Mouse (Mus musculus) lung, embryonic 14.5 days (tissue): Measurements from ENCODE around the gene Grwd1. TPM values are rescaled to one million over a fixed set of nuclear protein-coding genes. Genes with fewer than 3 reads are reported as not detected.

Source experiments
- ATAC-seq: fragments of 200-750 bp; cut with Nextera tagmentation; 2 replicates; pipeline ENCODE4 v1.8.0; 2017; ENCODE audit warnings: mild to moderate bottlenecking, moderate TSS enrichment, moderate library complexity; ENCODE audit not compliant: insufficient read depth
- DNase-seq: peaks from one replicate; pipeline ENCODE4 v3.0.0-alpha.2; 2015
- H3K27ac ChIP-seq: fragments of 300-500 bp; sonication (generic); 2 replicates; pipeline ENCODE4 v1.5.1; 2014; ENCODE audit warnings: low read depth, mild to moderate bottlenecking, moderate library complexity
- H3K27me3 ChIP-seq: fragments of 300-500 bp; sonication (generic); 2 replicates; pipeline ENCODE4 v1.6.1; 2014; ENCODE audit warnings: low read length, control low read depth; ENCODE audit not compliant: insufficient read depth
- H3K36me3 ChIP-seq: fragments of 300-500 bp; sonication (generic); 2 replicates; pipeline ENCODE4 v1.6.1; 2014; ENCODE audit warnings: control low read depth; ENCODE audit not compliant: insufficient read depth
- H3K4me1 ChIP-seq: fragments of 300-500 bp; sonication (generic); 2 replicates; pipeline ENCODE4 v1.6.1; 2014; ENCODE audit warnings: antibody characterized with exemption, control low read depth; ENCODE audit not compliant: insufficient read depth
- H3K4me2 ChIP-seq: fragments of 300-500 bp; sonication (generic); 2 replicates; pipeline ENCODE4 v1.6.1; 2014; ENCODE audit warnings: mild to moderate bottlenecking
- H3K4me3 ChIP-seq: fragments of 300-500 bp; sonication (generic); 2 replicates; pipeline ENCODE4 v1.5.1; 2014; ENCODE audit warnings: low read depth, low read length
- H3K9ac ChIP-seq: fragments of 300-500 bp; sonication (generic); 2 replicates; pipeline ENCODE4 v1.6.1; 2014
- H3K9me3 ChIP-seq: fragments of 300-500 bp; sonication (generic); 2 replicates; pipeline ENCODE4 v1.6.1; 2016; ENCODE audit warnings: low read depth, low read length, control low read depth
- CTCF ChIP-seq: IDR thresholded peaks from 2 replicates; pipeline ENCODE4 v1.5.1; 2016; ENCODE audit warnings: antibody characterized with exemption, low read depth
- WGBS: fragments of 180-500 bp; shearing (Covaris S2); extraction: QIAGEN DNeasy Blood & Tissue Kit; methylation state at CpG from one replicate; pipeline ENCODE4 v1.1.7; 2014; 5-methylcytosine and 5-hydroxymethylcytosine counted together
- polyA plus RNA-seq: library from polyadenylated mRNA; unstranded; fragments of >200 nt; fragmentation: Nextera tagmentation; extraction: Ambion mirVana; gene quantifications from 2 replicates; pipeline ENCODE4 v1.2.1, GENCODE M21; 2014

The Grwd1 gene
- polyA plus RNA-seq, 1 experiment from 2014 or later: 95.3 TPM

GRCm38 (mm10) chr7:45791756-45792490 is 38.8 kb downstream of the Grwd1 start:
- no peak overlapping the region for H3K9ac ChIP-seq
- DNase-seq: no peak
- no peak overlapping the region for H3K4me2 ChIP-seq
- H3K4me1 ChIP-seq: no peaks in the 10 kb centered on the region
- no peak for ATAC-seq
- 74% methylated on average over 17 of the region's 17 CpGs for WGBS
- no peaks in the 10 kb centered on the region for H3K9me3 ChIP-seq
- no peak overlapping the region for H3K4me3 ChIP-seq
- peaks cover 22% of the 10 kb centered on the region for H3K36me3 ChIP-seq
- peaks cover 3% of the 10 kb centered on the region; the same call in 1 of the 2 replicates for H3K27me3 ChIP-seq
- no peak overlapping the region for H3K27ac ChIP-seq
- no peak for TF ChIP-seq CTCF

- Histone ChIP-seq H3K27me3 (0 out of 2 replicates have a peak, but pooled peaks cover 7% of the 10 kb centered on the region), H3K27ac (no peak overlapping the region), H3K9ac (no peak overlapping the region), H3K4me2 (no peak overlapping the region), H3K4me1 (no peaks in the 10 kb centered on the region), H3K36me3 (peaks cover 22% of the 10 kb centered on the region), H3K4me3 (no peak overlapping the region), H3K9me3 (no peaks in the 10 kb centered on the region)
- TF ChIP-seq CTCF: no peak
- DNase-seq: no peak
- 55% methylated on average over 6 of the region's 6 CpGs for WGBS
- ATAC-seq: no peak
Measured at GRCm38 (mm10) chr7:45790721-45791120, 40.0 kb downstream of the Grwd1 start.

- H3K4me2 ChIP-seq: peak overlapping the region; percentile 92
- peaks cover 11% of the 10 kb centered on the region; the same call in 1 of the 2 replicates for H3K4me1 ChIP-seq
- ATAC-seq (no peak), DNase-seq (no peak)
- H3K9me3 ChIP-seq: no peaks in the 10 kb centered on the region
- H3K36me3 ChIP-seq: peaks cover 17% of the 10 kb centered on the region; the same call in 1 of the 2 replicates
- no peak for TF ChIP-seq CTCF
- 0 out of 2 replicates have a peak, but pooled peaks cover 7% of the 10 kb centered on the region for H3K27me3 ChIP-seq
- H3K9ac ChIP-seq: no peak overlapping the region
- no peak overlapping the region; the same call in 1 of the 2 replicates for H3K4me3 ChIP-seq
- 79% methylated on average over 22 of the region's 22 CpGs for WGBS
- H3K27ac ChIP-seq: no peak overlapping the region
Measured at GRCm38 (mm10) chr7:45787642-45788041, 43.1 kb downstream of the Grwd1 start.

DNA sequence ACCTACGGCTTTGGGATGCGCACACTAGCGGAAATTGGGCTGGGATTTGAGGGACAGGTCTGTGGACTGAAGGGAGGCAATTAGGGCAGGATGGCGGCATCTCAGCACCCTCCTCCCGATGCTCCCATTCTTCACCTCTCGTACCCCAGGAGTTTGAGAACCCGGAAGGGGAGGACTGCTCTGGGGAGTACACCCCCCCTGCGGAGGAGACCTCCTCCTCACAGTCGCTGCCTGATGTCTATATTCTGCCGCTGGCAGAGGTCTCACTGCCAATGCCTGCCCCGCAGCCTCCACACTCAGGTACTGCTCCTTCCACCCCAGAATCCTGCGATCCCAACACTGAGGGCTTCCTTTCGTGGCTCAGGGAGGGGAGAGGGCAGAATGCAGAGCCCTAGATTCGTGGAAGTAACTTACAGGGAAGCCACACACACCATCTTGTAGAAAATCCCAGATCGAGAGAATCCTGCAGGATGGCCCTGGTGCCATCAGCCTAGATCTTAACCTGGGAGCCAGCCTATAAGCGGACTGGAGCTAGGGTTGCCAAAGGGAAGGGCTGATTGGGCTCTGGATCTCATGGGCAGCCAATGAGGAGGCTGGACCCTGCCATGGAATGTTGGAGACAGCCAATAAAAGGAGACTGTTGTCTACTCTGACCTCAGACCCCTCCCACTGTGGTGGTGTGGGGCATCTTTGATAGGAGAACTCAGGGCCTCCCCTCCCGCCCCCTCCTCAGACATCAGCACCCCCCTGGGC is 43.9 kb downstream of the Grwd1 start:
- peaks cover 15% of the 10 kb centered on the region; the same call in 1 of the 2 replicates for H3K36me3 ChIP-seq
- WGBS: 12% methylated on average over 17 of the region's 17 CpGs

GRCm38 (mm10) chr7:45786136-45786578 is 44.6 kb downstream of the Grwd1 start:
- Histone ChIP-seq H3K36me3 (peaks cover 13% of the 10 kb centered on the region; the same call in 1 of the 2 replicates), H3K9ac (peak overlapping the region; percentile 54; the same call in 1 of the 2 replicates), H3K4me1 (peaks cover 11% of the 10 kb centered on the region; the same call in 1 of the 2 replicates), H3K4me2 (peak overlapping the region; percentile 92), H3K27me3 (0 out of 2 replicates have a peak, but pooled peaks cover 7% of the 10 kb centered on the region), H3K9me3 (no peaks in the 10 kb centered on the region), H3K4me3 (peak overlapping the region; percentile 58), H3K27ac (no peak overlapping the region)
- ATAC-seq: peak; percentile 50; the same call in 1 of the 2 replicates
- DNase-seq: peak; percentile 80
- WGBS: under 1% methylated on average over 14 of the region's 14 CpGs
- no peak for TF ChIP-seq CTCF

More for the DNA sequence above, 43.9 kb downstream of the Grwd1 start:
- no peak overlapping the region; the same call in 1 of the 2 replicates for H3K9ac ChIP-seq
- H3K4me1 ChIP-seq: peaks cover 11% of the 10 kb centered on the region; the same call in 1 of the 2 replicates
- peak overlapping the region; percentile 58 for H3K4me3 ChIP-seq
- ATAC-seq: peak; percentile 45
- peak; percentile 69 for DNase-seq
- no peak overlapping the region for H3K27ac ChIP-seq
- H3K4me2 ChIP-seq: peak overlapping the region; percentile 92
- TF ChIP-seq CTCF: no peak
- H3K9me3 ChIP-seq: no peaks in the 10 kb centered on the region
- H3K27me3 ChIP-seq: 0 out of 2 replicates have a peak, but pooled peaks cover 7% of the 10 kb centered on the region

DNA sequence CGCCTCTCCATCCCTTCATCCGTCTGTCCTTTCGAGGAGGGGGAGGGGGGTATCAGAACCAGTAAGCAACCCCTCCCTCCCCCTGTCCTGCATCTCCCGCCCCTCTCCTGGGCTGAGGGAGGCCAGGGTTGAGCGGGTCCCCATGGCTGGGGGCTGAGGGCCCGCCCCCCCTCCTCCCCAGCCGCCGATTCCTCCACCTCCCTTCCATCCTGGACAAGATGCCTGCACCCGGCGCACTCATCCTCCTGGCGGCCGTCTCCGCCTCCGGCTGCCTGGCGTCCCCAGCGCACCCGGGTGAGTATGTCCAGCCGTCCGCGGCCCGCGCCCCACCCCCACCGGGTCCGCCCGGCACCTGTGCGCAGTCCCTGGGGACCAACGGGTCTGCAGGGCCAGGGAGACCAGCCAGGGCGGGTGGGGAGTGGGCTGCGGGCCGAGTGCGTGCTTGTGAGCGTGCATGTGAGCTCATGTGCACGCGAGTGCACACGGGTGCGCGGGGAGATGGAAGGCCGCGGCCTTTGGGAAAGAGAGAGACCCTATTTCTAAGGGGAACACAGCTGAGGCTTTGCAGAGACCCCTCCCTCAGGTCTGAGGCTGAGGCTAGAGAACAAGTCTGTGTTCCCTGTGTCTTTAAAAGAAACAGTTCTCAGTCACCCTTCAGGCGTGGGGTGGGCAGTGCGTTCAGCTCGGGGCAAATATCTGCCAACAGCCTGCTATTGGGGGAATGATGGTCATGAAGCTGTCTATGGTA is 45.2 kb downstream of the Grwd1 start:
- H3K4me2 ChIP-seq: peak overlapping the region; percentile 92
- ATAC-seq (peak; percentile 25), DNase-seq (no peak)
- under 1% methylated on average over 41 of the region's 42 CpGs for WGBS
- peak overlapping the region; percentile 54 for H3K9ac ChIP-seq
- 0 out of 2 replicates have a peak, but pooled peaks cover 7% of the 10 kb centered on the region for H3K27me3 ChIP-seq
- H3K4me1 ChIP-seq: peaks cover 11% of the 10 kb centered on the region; the same call in 1 of the 2 replicates
- H3K27ac ChIP-seq: no peak overlapping the region
- H3K4me3 ChIP-seq: peak overlapping the region; percentile 58
- peaks cover 12% of the 10 kb centered on the region; the same call in 1 of the 2 replicates for H3K36me3 ChIP-seq
- no peaks in the 10 kb centered on the region for H3K9me3 ChIP-seq
- TF ChIP-seq CTCF: peak; percentile 5; the same call in 1 of the 2 replicates
